Mouse (Mus musculus) liver, embryonic 14.5 days (tissue): ENCODE results near the gene Tmem132e. TPM values are rescaled to one million over a fixed set of nuclear protein-coding genes. Genes with fewer than 3 reads are reported as not detected.

Experiments
- ATAC-seq: fragments of 200-750 bp; cut with Nextera tagmentation; 2 replicates; pipeline ENCODE4 v1.8.0; 2017; ENCODE audit warnings: moderate number of reproducible peaks, mild to moderate bottlenecking, moderate library complexity; ENCODE audit not compliant: insufficient read depth
- DNase-seq, 3 experiments: peaks; one replicate each; pipeline ENCODE4 v3.0.0-alpha.2; 2012 to 2013; ENCODE audit warnings: low read depth in 3 of 3, low spot score in 3 of 3
- H3K27ac ChIP-seq: fragments of 300-500 bp; sonication (generic); 2 replicates; pipeline ENCODE4 v1.5.1; 2014; ENCODE audit warnings: moderate library complexity, mild to moderate bottlenecking, control low read depth, inconsistent platforms
- H3K27me3 ChIP-seq: fragments of 300-500 bp; sonication (generic); 2 replicates; pipeline ENCODE4 v1.6.1; 2014; ENCODE audit warnings: mild to moderate bottlenecking, low read length, moderate library complexity; ENCODE audit not compliant: control insufficient read depth, insufficient read depth
- H3K36me3 ChIP-seq: fragments of 300-500 bp; sonication (generic); replicated peaks from 2 replicates; pipeline ENCODE4 v1.6.1; 2014; ENCODE audit warnings: low read depth; ENCODE audit not compliant: control insufficient read depth, insufficient read depth
- H3K4me1 ChIP-seq, 2 experiments: fragments of 200-500 bp in 1 of 2; fragments of 300-500 bp in 1 of 2; sonication (generic) in 1 of 2; replicated peaks; 2 replicates each; pipeline ENCODE4 v1.6.1; 2012 to 2014; ENCODE audit warnings: antibody characterized with exemption in 1 of 2, inconsistent platforms in 1 of 2, low read length in 1 of 2; ENCODE audit not compliant: control insufficient read depth in 2 of 2, insufficient read depth in 2 of 2
- H3K4me2 ChIP-seq: fragments of 300-500 bp; sonication (generic); 2 replicates; pipeline ENCODE4 v1.6.1; 2014; ENCODE audit warnings: low read depth, mild to moderate bottlenecking, control low read depth, moderate library complexity
- H3K4me3 ChIP-seq, 2 experiments: fragments of 200-500 bp in 1 of 2; fragments of 300-500 bp in 1 of 2; sonication (generic) in 1 of 2; 2 replicates each; pipeline ENCODE4 v1.5.1; 2012 to 2014; ENCODE audit warnings: low read depth in 2 of 2, low read length in 2 of 2, mild to moderate bottlenecking in 2 of 2, control low read depth in 1 of 2, inconsistent platforms in 1 of 2, moderate library complexity in 1 of 2; ENCODE audit not compliant: insufficient read depth in 1 of 2
- H3K9ac ChIP-seq: fragments of 300-500 bp; sonication (generic); replicated peaks from 2 replicates; pipeline ENCODE4 v1.6.1; 2014; ENCODE audit warnings: mild to moderate bottlenecking, control low read depth, moderate library complexity
- H3K9me3 ChIP-seq: fragments of 300-500 bp; sonication (generic); 2 replicates; pipeline ENCODE4 v1.6.1; 2016; ENCODE audit warnings: low read length, mixed read lengths; ENCODE audit not compliant: control insufficient read depth
- CTCF ChIP-seq: IDR thresholded peaks from 2 replicates; pipeline ENCODE4 v1.5.1; 2016; ENCODE audit warnings: antibody characterized with exemption, low read depth, control low read depth
- EP300 ChIP-seq: IDR thresholded peaks from 2 replicates; pipeline ENCODE4 v1.6.1; 2016; ENCODE audit warnings: antibody characterized with exemption, low read depth
- WGBS: fragments of 180-500 bp; shearing (Covaris S2); extraction: QIAGEN DNeasy Blood & Tissue Kit; methylation state at CpG from one replicate; pipeline ENCODE4 v1.1.7; 2014; ENCODE audit not compliant: insufficient replicate concordance; 5-methylcytosine and 5-hydroxymethylcytosine counted together
- polyA plus RNA-seq, 2 experiments: library from polyadenylated mRNA; depleted of rRNA in 1 of 2; stranded (reverse) in 1 of 2; unstranded in 1 of 2; fragments of >200 nt; fragmentation: Nextera tagmentation in 1 of 2; extraction: Ambion mirVana in 1 of 2; gene quantifications; 2 replicates each; pipeline versions ENCODE4 v1.2.1 to v1.2.3; 2012 to 2014

Tmem132e gene
- polyA plus RNA-seq, 2 experiments, result 0.18 to 0.26 TPM

DNA sequence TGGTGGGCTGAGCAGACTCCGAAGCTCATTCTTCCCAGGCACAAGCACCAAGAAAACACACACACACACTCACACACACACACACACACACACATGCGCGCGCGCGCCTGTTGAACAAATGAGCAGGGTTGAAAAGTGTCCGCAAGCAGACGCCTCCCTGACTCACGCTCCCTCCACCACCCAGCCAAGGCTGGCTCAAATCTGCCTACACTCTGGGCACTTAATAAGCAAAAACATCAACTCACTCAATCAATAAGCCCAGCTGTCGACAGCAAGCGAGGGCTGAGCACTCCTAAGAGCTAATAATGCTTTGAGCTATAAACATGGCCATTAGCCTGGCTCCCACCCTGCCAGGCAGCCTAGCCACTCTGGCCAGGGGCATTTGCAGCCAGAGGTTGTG is 18.5 kb upstream of the Tmem132e start:
- Histone ChIP-seq H3K27me3 (no peaks in the 10 kb centered on the region), H3K9ac (no peak overlapping the region), H3K36me3 (no peaks in the 10 kb centered on the region), H3K4me1 (no peaks in the 10 kb centered on the region), H3K4me3 (no peak overlapping the region), H3K27ac (no peak overlapping the region), H3K4me2 (no peak overlapping the region), H3K9me3 (no peaks in the 10 kb centered on the region)
- DNase-seq, result no peak
- no peak for ATAC-seq
- WGBS, result 78% methylated on average over 11 of the region's 11 CpGs
- TF ChIP-seq CTCF (no peak), EP300 (no peak)

DNA sequence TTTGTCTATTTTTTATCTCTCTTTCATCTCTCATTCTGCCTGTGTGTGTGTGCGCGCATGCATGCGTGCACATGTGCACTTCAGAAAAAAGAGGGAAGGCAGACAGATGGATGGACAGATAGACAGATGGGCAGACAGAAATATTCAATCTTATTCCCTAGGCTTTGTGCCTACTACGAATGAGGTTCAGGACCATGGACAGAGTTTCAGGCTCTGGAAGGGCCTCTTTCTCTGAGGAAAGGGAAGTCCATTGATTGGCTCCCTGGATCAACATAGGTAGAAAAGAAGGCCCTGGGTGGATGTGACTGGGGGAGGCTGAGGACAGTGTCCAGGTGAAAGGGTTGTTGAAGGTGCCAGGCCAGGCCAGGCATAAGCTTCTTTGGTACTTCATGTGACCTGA is 17.1 kb upstream of the Tmem132e start:
- no peak for ATAC-seq
- 63% methylated on average over 4 of the region's 4 CpGs for WGBS
- H3K4me2 ChIP-seq, result no peak overlapping the region
- DNase-seq, result no peak
- no peaks in the 10 kb centered on the region for H3K27me3 ChIP-seq
- no peak overlapping the region for H3K9ac ChIP-seq
- H3K4me3 ChIP-seq, result no peak overlapping the region
- no peak overlapping the region for H3K27ac ChIP-seq
- H3K4me1 ChIP-seq, result no peaks in the 10 kb centered on the region
- no peaks in the 10 kb centered on the region for H3K9me3 ChIP-seq
- no peaks in the 10 kb centered on the region for H3K36me3 ChIP-seq
- TF ChIP-seq EP300, result no peak
- no peak for TF ChIP-seq CTCF

DNA sequence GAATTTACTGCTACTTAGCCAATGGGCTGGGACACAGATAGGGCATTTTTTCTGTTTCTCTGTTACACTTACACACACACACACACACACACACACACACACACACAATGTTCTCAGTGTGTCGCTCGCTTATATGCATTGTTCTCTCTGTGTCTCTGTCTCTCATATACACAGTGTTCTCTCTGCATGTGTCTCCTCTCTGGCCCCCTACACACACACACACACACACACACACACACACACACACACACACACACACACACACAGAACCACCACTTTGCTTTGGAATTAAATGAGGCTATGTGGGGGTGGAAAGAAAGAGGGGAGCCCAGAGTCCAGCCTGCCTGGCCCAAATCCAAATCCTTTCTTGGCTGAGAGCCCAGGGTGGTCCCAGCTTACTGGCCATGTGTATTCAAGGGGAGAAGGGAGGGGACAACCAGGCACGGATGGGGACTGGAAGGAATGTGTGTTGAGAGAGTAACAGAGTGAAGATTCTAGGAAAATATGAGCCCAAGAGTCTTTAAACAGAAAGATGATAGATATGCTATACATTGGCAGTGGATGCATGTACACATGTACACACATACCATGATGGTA is 8.0 kb upstream of the Tmem132e start:
- H3K4me3 ChIP-seq, result no peak overlapping the region
- no peak overlapping the region for H3K4me2 ChIP-seq
- ATAC-seq (no peak), DNase-seq (no peak)
- 51% methylated on average over 3 of the region's 3 CpGs for WGBS
- no peak overlapping the region for H3K27ac ChIP-seq
- H3K9ac ChIP-seq, result no peak overlapping the region
- TF ChIP-seq EP300 (no peak), CTCF (no peak)
- H3K27me3 ChIP-seq, result peaks cover 5% of the 10 kb centered on the region
- no peaks in the 10 kb centered on the region for H3K36me3 ChIP-seq
- H3K4me1 ChIP-seq, result no peaks in the 10 kb centered on the region
- H3K9me3 ChIP-seq, result no peaks in the 10 kb centered on the region

DNA sequence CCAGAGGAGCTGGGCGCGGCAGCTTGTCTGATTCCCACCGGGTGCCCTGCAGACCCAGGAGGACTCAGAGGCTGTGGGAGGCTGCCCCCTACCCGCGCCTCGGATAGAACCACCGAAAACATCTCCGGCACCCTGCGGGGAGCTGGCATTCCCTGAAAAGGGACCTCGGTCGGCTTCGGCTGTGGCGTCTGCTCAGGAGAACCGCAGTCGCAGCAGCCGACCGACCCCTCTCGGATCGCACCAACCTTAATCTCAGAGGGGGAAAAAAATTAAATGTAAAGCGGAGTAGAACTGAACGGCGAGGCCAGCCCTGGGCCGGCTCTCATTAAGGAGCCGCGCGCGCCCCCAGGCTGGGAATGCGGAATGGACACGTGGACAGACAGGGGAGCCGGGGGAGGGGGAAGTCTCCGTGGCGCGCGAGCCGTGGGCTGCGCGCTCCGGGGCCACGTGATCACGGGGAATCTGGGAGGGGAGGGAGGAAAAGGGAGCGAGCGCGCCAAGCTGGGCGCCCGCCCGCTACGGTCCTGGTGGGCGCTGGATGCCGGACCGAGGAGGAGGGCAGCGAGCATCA is 1.6 kb upstream of the Tmem132e start:
- Histone ChIP-seq H3K4me1 (no peaks in the 10 kb centered on the region), H3K27me3 (peaks cover 57% of the 10 kb centered on the region), H3K9ac (no peak overlapping the region), H3K36me3 (no peaks in the 10 kb centered on the region), H3K4me2 (no peak overlapping the region), H3K4me3 (peak overlapping the region in 1 of 2 experiments; percentile 8; a peak in 2 of 4 replicates), H3K9me3 (no peaks in the 10 kb centered on the region), H3K27ac (no peak overlapping the region)
- ATAC-seq (no peak), DNase-seq (no peak)
- TF ChIP-seq CTCF, result no peak
- no peak for TF ChIP-seq EP300
- WGBS, result 1% methylated on average over 43 of the region's 51 CpGs

DNA sequence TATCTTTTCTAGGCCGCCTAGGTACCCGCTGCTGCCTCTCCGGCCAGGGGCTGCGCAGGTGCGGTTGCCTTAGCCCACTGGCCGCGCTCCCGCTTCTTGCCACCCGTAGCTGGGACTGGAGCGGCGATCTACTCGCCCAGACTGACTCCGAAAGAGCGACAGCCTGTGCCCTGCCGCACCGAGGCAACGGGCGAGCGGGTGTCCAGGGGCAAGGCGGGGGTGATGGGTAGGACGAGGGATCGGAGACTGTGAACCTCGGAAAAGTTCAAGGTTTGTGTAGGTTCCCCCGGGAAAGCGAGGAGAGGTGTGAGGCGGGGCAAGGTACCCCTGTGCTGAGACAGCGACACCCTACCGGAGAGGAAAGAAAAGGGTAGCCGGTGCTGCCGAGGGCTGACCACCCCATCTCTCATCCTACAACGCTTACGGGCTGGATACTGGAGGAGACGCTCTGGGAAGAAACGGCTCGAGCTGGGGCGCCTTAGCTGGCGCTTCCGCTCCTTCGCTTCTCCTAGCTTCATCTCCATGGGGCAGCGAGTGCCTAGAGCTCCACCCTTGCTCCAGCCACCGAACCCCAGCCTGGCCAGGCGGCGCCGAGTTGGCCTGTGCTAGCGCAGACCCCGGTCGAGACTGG is 874 bp upstream of the Tmem132e start:
- 1% methylated on average over 47 of the region's 47 CpGs for WGBS
- peak overlapping the region in 1 of 2 experiments; percentile 8; a peak in 2 of 4 replicates for H3K4me3 ChIP-seq
- no peaks in the 10 kb centered on the region for H3K9me3 ChIP-seq
- peak overlapping the region; percentile 32 for H3K4me2 ChIP-seq
- TF ChIP-seq CTCF (no peak), EP300 (no peak)
- DNase-seq, result no peak
- H3K4me1 ChIP-seq, result no peaks in the 10 kb centered on the region
- H3K9ac ChIP-seq, result no peak overlapping the region
- H3K27me3 ChIP-seq, result peaks cover 57% of the 10 kb centered on the region
- no peaks in the 10 kb centered on the region for H3K36me3 ChIP-seq
- no peak for ATAC-seq
- H3K27ac ChIP-seq, result no peak overlapping the region
